Mouse (Mus musculus): Measurements from ENCODE around the gene Hspa4.

DNA sequence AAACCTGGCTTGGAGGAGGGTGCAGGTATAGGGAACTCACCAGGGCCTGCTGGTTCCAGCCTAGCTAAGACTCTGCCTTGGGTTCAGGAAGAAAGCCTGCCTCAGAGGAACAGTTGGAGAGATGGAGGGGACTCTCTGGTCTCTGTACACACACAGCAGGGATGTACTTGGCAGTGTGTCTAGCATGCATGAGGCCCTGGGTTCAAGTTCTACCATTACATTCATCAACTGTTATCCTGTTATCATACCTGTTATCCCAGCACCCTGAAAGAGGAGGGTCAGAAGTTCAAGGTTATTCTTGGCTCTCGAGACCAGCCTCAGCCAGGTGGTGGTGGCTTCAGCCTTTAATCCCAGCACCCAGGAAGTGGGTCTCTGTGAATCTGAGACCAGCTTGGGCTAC, 36.7 kb upstream of the Hspa4 start:
- no peak for TF ChIP-seq POLR2A (IDR thresholded peaks at IDR 0.05; ENCODE audit: insufficient read depth, low read depth, low read length)
- TF ChIP-seq CTCF (IDR thresholded peaks at IDR 0.05; ENCODE audit: insufficient read depth, low read depth, low read length) = no peak
